In the genomic region with DNA sequence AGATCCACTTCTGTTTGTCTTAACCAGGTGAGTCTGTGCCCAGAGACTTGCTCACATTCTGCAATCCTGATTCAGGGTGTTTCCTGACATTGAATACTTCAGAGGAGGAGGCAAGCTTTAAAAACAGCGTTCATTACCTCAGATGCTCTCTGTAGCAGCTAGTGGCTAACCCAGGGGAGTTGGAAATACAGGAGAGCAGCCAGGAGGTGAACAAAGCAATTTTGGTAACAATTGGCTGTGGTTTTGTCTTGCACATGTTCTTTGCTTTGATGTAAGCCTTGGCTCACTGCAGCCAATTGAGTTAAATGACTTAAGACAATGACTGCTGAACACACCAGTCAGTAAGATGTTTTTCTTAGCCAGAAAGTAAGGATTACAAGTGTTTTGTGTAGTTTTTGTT, we compare ENCODE assay signal across 31 mouse cellular contexts. TPM values are rescaled to one million over a fixed set of nuclear protein-coding genes. Genes with fewer than 3 reads are reported as not detected.
DNase-seq lines count a peak whose midpoint lies in the region; ATAC-seq and TF ChIP-seq lines count a peak whose summit lies in the region.
"Had no signal": no experiment of that assay in that cellular context is flagged by ENCODE, and none has a peak within 500 bp of the region (broad histone marks: within the 10 kb centered on the region; RNA-seq: fewer than 3 reads in every experiment).

No protein-coding gene starts in this region.

- H3K4me1 ChIP-seq in hindbrain, embryonic 13.5 days (replicated peaks), result peaks cover 46% of the 10 kb centered on the region
- peaks cover 45% of the 10 kb centered on the region for H3K4me1 ChIP-seq in hindbrain, embryonic 14.5 days (replicated peaks; ENCODE audit: control insufficient read depth, insufficient read depth, low read length)
- H3K4me1 ChIP-seq in neural tube, embryonic 13.5 days (replicated peaks), result peaks cover 64% of the 10 kb centered on the region
- no peaks in the 10 kb centered on the region for H3K4me1 ChIP-seq in heart, adult 2 months (ENCODE audit: control insufficient read depth, insufficient read depth, low read length)
- H3K4me1 ChIP-seq: megakaryocyte, embryonic 14.5 days had no signal

- TF ChIP-seq EP300 in heart, adult 2 months (IDR thresholded peaks at IDR 0.05; ENCODE audit: insufficient read depth, low read depth, low read length), result no peak

- H3K27ac ChIP-seq in hindbrain, embryonic 13.5 days, result peak overlapping the region; percentile 55; the same call in 1 of the 2 replicates
- H3K27ac ChIP-seq in hindbrain, embryonic 14.5 days, result no peak overlapping the region
- H3K27ac ChIP-seq in neural tube, embryonic 13.5 days (replicated peaks), result 0 out of 2 replicates have a peak overlapping the region, but pooled peaks have one; percentile 3
- no peak overlapping the region for H3K27ac ChIP-seq in heart, adult 2 months
- H3K27ac ChIP-seq: embryonic facial prominence, embryonic 13.5 days; forebrain, embryonic 10.5 days; heart, embryonic 13.5 days; limb, embryonic 15.5 days; liver, embryonic 14.5 days; neural tube, embryonic 12.5 days had no signal

- intact Hi-C loops in heart, adult 2 months (cut with DNase I), result no loop called here

- H3K4me3 ChIP-seq in hindbrain, embryonic 13.5 days, result no peak overlapping the region
- H3K4me3 ChIP-seq in hindbrain, embryonic 14.5 days (replicated peaks; ENCODE audit: low read length), result no peak overlapping the region
- H3K4me3 ChIP-seq in neural tube, embryonic 13.5 days, result no peak overlapping the region
- no peak overlapping the region for H3K4me3 ChIP-seq in heart, adult 2 months
- H3K4me3 ChIP-seq: embryonic facial prominence, embryonic 13.5 days; forebrain, embryonic 10.5 days; heart, embryonic 13.5 days; limb, embryonic 15.5 days; megakaryocyte, embryonic 14.5 days; neural tube, embryonic 12.5 days had no signal

- TF ChIP-seq CTCF in brain, embryonic 14.5 days (IDR thresholded peaks at IDR 0.05; ENCODE audit: borderline replicate concordance, extremely low read depth, insufficient read depth, insufficient read length), result no peak
- TF ChIP-seq CTCF in heart, adult 2 months (IDR thresholded peaks at IDR 0.05), result no peak

- no peak for TF ChIP-seq POLR2A in brain, embryonic 14.5 days (IDR thresholded peaks at IDR 0.05; ENCODE audit: borderline replicate concordance, extremely low read depth, insufficient read depth, insufficient read length, poor library complexity, severe bottlenecking)
- no peak for TF ChIP-seq POLR2A in heart, adult 2 months (IDR thresholded peaks at IDR 0.05; ENCODE audit: insufficient read depth, low read depth, low read length)

- no peak for ATAC-seq in hindbrain, embryonic 13.5 days (ENCODE audit: low FRiP score)
- ATAC-seq in hindbrain, embryonic 14.5 days (ENCODE audit: low FRiP score), result no peak
- no peak for ATAC-seq in neural tube, embryonic 13.5 days (ENCODE audit: low read depth)
- ATAC-seq: forebrain, postnatal 0 days; inflammation-experienced regulatory T-cells, adult 6 months had no signal

- no peaks in the 10 kb centered on the region for H3K9me3 ChIP-seq in hindbrain, embryonic 13.5 days
- H3K9me3 ChIP-seq in hindbrain, embryonic 14.5 days (ENCODE audit: control insufficient read depth, low read length), result no peaks in the 10 kb centered on the region
- H3K9me3 ChIP-seq in neural tube, embryonic 13.5 days, result no peaks in the 10 kb centered on the region
- H3K9me3 ChIP-seq: embryonic facial prominence, embryonic 13.5 days; forebrain, embryonic 10.5 days; heart, embryonic 13.5 days; limb, embryonic 15.5 days; neural tube, embryonic 12.5 days had no signal

- 30% methylated on average over 1 of the region's 1 CpGs for WGBS in hindbrain, embryonic 13.5 days
- 20% methylated on average over 1 of the region's 1 CpGs for WGBS in hindbrain, embryonic 14.5 days
- 15% methylated on average over 1 of the region's 1 CpGs for WGBS in neural tube, embryonic 13.5 days
- WGBS in heart, adult 2 months, result 25% methylated on average over 1 of the region's 1 CpGs

- no peaks in the 10 kb centered on the region for H3K79me2 ChIP-seq in heart, adult 2 months (replicated peaks; ENCODE audit: control insufficient read depth, insufficient read depth, low read length)

- no peak for DNase-seq in hindbrain, embryonic 14.5 days (ENCODE audit: low spot score)
- DNase-seq in neural tube, embryonic 10.5 days (ENCODE audit: extremely low spot score, low spot score), result no peak
- DNase-seq in brain, embryonic 14.5 days (ENCODE audit: low read depth), result peak; percentile 37
- no peak for DNase-seq in heart, adult 2 months
- DNase-seq in right cerebral cortex, adult 18-20 months, result no peak
- no peak for DNase-seq in adrenal gland, postnatal 25 days
- DNase-seq: adrenal gland, postnatal 36 days; cerebellum, adult 11-12 months; cerebellum, postnatal 14 days; forebrain, postnatal 0 days; gastrocnemius, postnatal 14 days; heart, adult 11 months; heart, postnatal 14 days; kidney, adult 2 months; kidney, postnatal 10 days; left cerebral cortex, postnatal 4 days; lung, embryonic 14.5 days; lung, postnatal 36 days; thymus, adult 18-20 months; thymus, postnatal 36 days had no signal

- no peak overlapping the region for H3K9ac ChIP-seq in hindbrain, embryonic 13.5 days
- H3K9ac ChIP-seq in hindbrain, embryonic 14.5 days, result no peak overlapping the region
- H3K9ac ChIP-seq in neural tube, embryonic 13.5 days, result no peak overlapping the region
- no peak overlapping the region for H3K9ac ChIP-seq in heart, adult 2 months (ENCODE audit: low read depth, low read length)
- H3K9ac ChIP-seq: embryonic facial prominence, embryonic 13.5 days; forebrain, postnatal 0 days; heart, embryonic 13.5 days; limb, embryonic 15.5 days; liver, embryonic 14.5 days; lung, embryonic 14.5 days; neural tube, embryonic 12.5 days had no signal

- no peaks in the 10 kb centered on the region for H3K27me3 ChIP-seq in hindbrain, embryonic 13.5 days
- no peaks in the 10 kb centered on the region for H3K27me3 ChIP-seq in hindbrain, embryonic 14.5 days (ENCODE audit: control insufficient read depth, insufficient read depth, low read length)
- H3K27me3 ChIP-seq in neural tube, embryonic 13.5 days, result no peaks in the 10 kb centered on the region
- no peaks in the 10 kb centered on the region for H3K27me3 ChIP-seq in heart, adult 2 months (ENCODE audit: control insufficient read depth, insufficient read depth, low read length)
- H3K27me3 ChIP-seq: embryonic facial prominence, embryonic 13.5 days; heart, embryonic 13.5 days; limb, embryonic 15.5 days; megakaryocyte, embryonic 14.5 days; neural tube, embryonic 12.5 days had no signal

- H3K36me3 ChIP-seq in hindbrain, embryonic 13.5 days, result no peaks in the 10 kb centered on the region
- no peaks in the 10 kb centered on the region for H3K36me3 ChIP-seq in hindbrain, embryonic 14.5 days (replicated peaks; ENCODE audit: control insufficient read depth, insufficient read depth)
- H3K36me3 ChIP-seq in neural tube, embryonic 13.5 days, result no peaks in the 10 kb centered on the region
- H3K36me3 ChIP-seq in heart, adult 2 months (ENCODE audit: control insufficient read depth, insufficient read depth, low read length), result no peaks in the 10 kb centered on the region
- H3K36me3 ChIP-seq: embryonic facial prominence, embryonic 13.5 days; forebrain, embryonic 10.5 days; heart, embryonic 13.5 days; limb, embryonic 15.5 days; neural tube, embryonic 12.5 days had no signal

- H3K4me2 ChIP-seq in hindbrain, embryonic 13.5 days, result no peak overlapping the region
- no peak overlapping the region for H3K4me2 ChIP-seq in hindbrain, embryonic 14.5 days (replicated peaks)
- H3K4me2 ChIP-seq in neural tube, embryonic 13.5 days, result no peak overlapping the region
- H3K4me2 ChIP-seq: embryonic facial prominence, embryonic 13.5 days; heart, embryonic 13.5 days; limb, embryonic 15.5 days; lung, embryonic 14.5 days; neural tube, embryonic 12.5 days had no signal

RNA-seq across cellular contexts. Expression of a gene that starts 48.3 kb away (rescaled TPM):
- polyA plus RNA-seq in hindbrain, embryonic 13.5 days (2015; fragmentation: Nextera tagmentation; extraction: Ambion mirVana), result 442 and 445 TPM in 2 replicates
- 413 and 417 TPM in 2 replicates for polyA plus RNA-seq in hindbrain, embryonic 14.5 days (2014; fragmentation: Nextera tagmentation; extraction: Ambion mirVana)
- polyA plus RNA-seq in neural tube, embryonic 13.5 days (2015; fragmentation: Nextera tagmentation; extraction: Ambion mirVana), result 356 and 402 TPM in 2 replicates
- 366 and 500 TPM in 2 replicates for polyA plus RNA-seq in brain, embryonic 14.5 days (2012; rRNA removed)
- total RNA-seq in heart, adult 2 months (2021), result 1 to 10 TPM; 3.8 to 4.2 TPM
- 2.2 and 3.7 TPM in 2 replicates for polyA plus RNA-seq in heart, adult 2 months (2012; rRNA removed)
- total RNA-seq in adrenal gland, postnatal 25 days (2021), result 25.1 and 25.6 TPM in 2 replicates
- total RNA-seq: MEL had no signal

Comparison
In these comparisons a context has a peak if more than half of its experiments do, and no peak if none do; other contexts are left out.
1. H3K27ac ChIP-seq: peak in hindbrain, embryonic 13.5 days (single experiment) and neural tube, embryonic 13.5 days (single experiment); none in hindbrain, embryonic 14.5 days (single experiment) and heart, adult 2 months (single experiment).
2. RNA of a gene that starts 48.3 kb away (polyA plus RNA-seq): 366 to 500 TPM in brain, embryonic 14.5 days, 442 to 445 TPM in hindbrain, embryonic 13.5 days, 413 to 417 TPM in hindbrain, embryonic 14.5 days and 356 to 402 TPM in neural tube, embryonic 13.5 days; 2.2 to 3.7 TPM in heart, adult 2 months; every median in the first group is over 10 times any median in the second.